Mouse (Mus musculus) cortical plate, adult 2 months (tissue): ENCODE results near the gene Gm28553. TPM values are rescaled to one million over a fixed set of nuclear protein-coding genes. Genes with fewer than 3 reads are reported as not detected.
"Not testable (repeated sequence)": the region's sequence is repeated elsewhere in the genome, so short reads cannot be mapped to it uniquely, and the experiment has no call there.

Experiments
- H3K27ac ChIP-seq: fragments of 200-500 bp; 2 replicates; pipeline ENCODE4 v1.5.1; 2012; ENCODE audit warnings: low read length, control low read depth, inconsistent platforms; ENCODE audit not compliant: insufficient read depth
- H3K4me1 ChIP-seq: fragments of 200-500 bp; 2 replicates; pipeline ENCODE4 v1.6.1; 2011; ENCODE audit warnings: low read length; ENCODE audit not compliant: control insufficient read depth, insufficient read depth
- H3K4me3 ChIP-seq: fragments of 200-500 bp; 2 replicates; pipeline ENCODE4 v1.5.1; 2011; ENCODE audit warnings: mild to moderate bottlenecking, low read length, control low read depth; ENCODE audit not compliant: insufficient read depth
- polyA plus RNA-seq: library from polyadenylated mRNA; depleted of rRNA; stranded (reverse); fragments of >200 nt; gene quantifications from 2 replicates; pipeline ENCODE4 v1.2.3, GENCODE M21; 2012; rRNA removed

The Gm28553 gene
- not detected in 2 replicates for polyA plus RNA-seq

GRCm38 (mm10) chrY:48856197-48856596 is at the start of gene Gm28553:
Gene Gm28553, plus strand, starts transcription at chrY:48856497.
- not testable (repeated sequence) for H3K4me3 ChIP-seq, H3K4me1 ChIP-seq, H3K27ac ChIP-seq
